Mouse (Mus musculus) lung, embryonic 14.5 days (tissue): Measurements from ENCODE around the gene Cxcr5. TPM values are rescaled to one million over a fixed set of nuclear protein-coding genes. Genes with fewer than 3 reads are reported as not detected.

Experiments used
- ATAC-seq: fragments of 200-750 bp; cut with Nextera tagmentation; 2 replicates; pipeline ENCODE4 v1.8.0; 2017; ENCODE audit warnings: mild to moderate bottlenecking, moderate TSS enrichment, moderate library complexity; ENCODE audit not compliant: insufficient read depth
- DNase-seq: peaks from one replicate; pipeline ENCODE4 v3.0.0-alpha.2; 2015
- H3K27ac ChIP-seq: fragments of 300-500 bp; sonication (generic); 2 replicates; pipeline ENCODE4 v1.5.1; 2014; ENCODE audit warnings: low read depth, mild to moderate bottlenecking, moderate library complexity
- H3K27me3 ChIP-seq: fragments of 300-500 bp; sonication (generic); 2 replicates; pipeline ENCODE4 v1.6.1; 2014; ENCODE audit warnings: low read length, control low read depth; ENCODE audit not compliant: insufficient read depth
- H3K36me3 ChIP-seq: fragments of 300-500 bp; sonication (generic); 2 replicates; pipeline ENCODE4 v1.6.1; 2014; ENCODE audit warnings: control low read depth; ENCODE audit not compliant: insufficient read depth
- H3K4me1 ChIP-seq: fragments of 300-500 bp; sonication (generic); 2 replicates; pipeline ENCODE4 v1.6.1; 2014; ENCODE audit warnings: antibody characterized with exemption, control low read depth; ENCODE audit not compliant: insufficient read depth
- H3K4me2 ChIP-seq: fragments of 300-500 bp; sonication (generic); 2 replicates; pipeline ENCODE4 v1.6.1; 2014; ENCODE audit warnings: mild to moderate bottlenecking
- H3K4me3 ChIP-seq: fragments of 300-500 bp; sonication (generic); 2 replicates; pipeline ENCODE4 v1.5.1; 2014; ENCODE audit warnings: low read depth, low read length
- H3K9ac ChIP-seq: fragments of 300-500 bp; sonication (generic); 2 replicates; pipeline ENCODE4 v1.6.1; 2014
- H3K9me3 ChIP-seq: fragments of 300-500 bp; sonication (generic); 2 replicates; pipeline ENCODE4 v1.6.1; 2016; ENCODE audit warnings: low read depth, low read length, control low read depth
- CTCF ChIP-seq: IDR thresholded peaks from 2 replicates; pipeline ENCODE4 v1.5.1; 2016; ENCODE audit warnings: antibody characterized with exemption, low read depth
- WGBS: fragments of 180-500 bp; shearing (Covaris S2); extraction: QIAGEN DNeasy Blood & Tissue Kit; methylation state at CpG from one replicate; pipeline ENCODE4 v1.1.7; 2014; 5-methylcytosine and 5-hydroxymethylcytosine counted together
- polyA plus RNA-seq: library from polyadenylated mRNA; unstranded; fragments of >200 nt; fragmentation: Nextera tagmentation; extraction: Ambion mirVana; gene quantifications from 2 replicates; pipeline ENCODE4 v1.2.1, GENCODE M21; 2014

The Cxcr5 gene
- polyA plus RNA-seq = not detected in 2 replicates

- Histone ChIP-seq H3K27me3 (no peaks in the 10 kb centered on the region), H3K36me3 (no peaks in the 10 kb centered on the region), H3K4me3 (no peak within 1 kb of the TSS), H3K9me3 (no peaks in the 10 kb centered on the region), H3K27ac (no peak within 1 kb of the TSS), H3K4me1 (no peaks in the 10 kb centered on the region), H3K4me2 (no peak within 1 kb of the TSS), H3K9ac (no peak within 1 kb of the TSS)
- TF ChIP-seq CTCF = no peak
- ATAC-seq (no peak), DNase-seq (no peak)
- WGBS = 58% methylated on average over 4 of the region's 4 CpGs
Measured at GRCm38 (mm10) chr9:44561597-44561996, at the start of gene Cxcr5. Gene Cxcr5, minus strand, starts transcription at chr9:44561877.

GRCm38 (mm10) chr9:44610371-44610770 lies 48.7 kb upstream of the Cxcr5 start:
- H3K36me3 ChIP-seq = peaks cover 85% of the 10 kb centered on the region
- 95% methylated on average over 25 of the region's 25 CpGs for WGBS

GRCm38 (mm10) chr9:44607306-44607705 lies 45.6 kb upstream of the Cxcr5 start:
- no peak overlapping the region for H3K9ac ChIP-seq
- no peak overlapping the region for H3K27ac ChIP-seq
- TF ChIP-seq CTCF = no peak
- no peak for ATAC-seq
- H3K4me1 ChIP-seq = peaks cover 4% of the 10 kb centered on the region; the same call in 1 of the 2 replicates
- H3K36me3 ChIP-seq = peaks cover 54% of the 10 kb centered on the region
- 48% methylated on average over 4 of the region's 4 CpGs for WGBS
- H3K9me3 ChIP-seq = no peaks in the 10 kb centered on the region
- H3K27me3 ChIP-seq = no peaks in the 10 kb centered on the region
- H3K4me2 ChIP-seq = peak overlapping the region; percentile 80
- peak overlapping the region; percentile 99 for H3K4me3 ChIP-seq
- no peak for DNase-seq

More at GRCm38 (mm10) chr9:44610371-44610770, 48.7 kb upstream of the Cxcr5 start:
- H3K4me3 ChIP-seq = no peak overlapping the region
- no peaks in the 10 kb centered on the region for H3K27me3 ChIP-seq
- TF ChIP-seq CTCF = no peak
- no peaks in the 10 kb centered on the region for H3K9me3 ChIP-seq
- peaks cover 4% of the 10 kb centered on the region; the same call in 1 of the 2 replicates for H3K4me1 ChIP-seq
- ATAC-seq (no peak), DNase-seq (no peak)
- H3K9ac ChIP-seq = no peak overlapping the region
- H3K27ac ChIP-seq = no peak overlapping the region
- no peak overlapping the region for H3K4me2 ChIP-seq

GRCm38 (mm10) chr9:44606646-44607045 lies 45.0 kb upstream of the Cxcr5 start:
- no peak for DNase-seq
- TF ChIP-seq CTCF = no peak
- H3K9ac ChIP-seq = no peak overlapping the region; the same call in 1 of the 2 replicates
- no peaks in the 10 kb centered on the region for H3K27me3 ChIP-seq
- H3K4me3 ChIP-seq = peak overlapping the region; percentile 99
- no peaks in the 10 kb centered on the region for H3K9me3 ChIP-seq
- peaks cover 4% of the 10 kb centered on the region; the same call in 1 of the 2 replicates for H3K4me1 ChIP-seq
- no peak overlapping the region for H3K27ac ChIP-seq
- no peak for ATAC-seq
- WGBS = 46% methylated on average over 4 of the region's 4 CpGs
- H3K4me2 ChIP-seq = peak overlapping the region; percentile 80
- peaks cover 48% of the 10 kb centered on the region for H3K36me3 ChIP-seq

GRCm38 (mm10) chr9:44605616-44606165 lies 44.0 kb upstream of the Cxcr5 start:
- H3K27me3 ChIP-seq = no peaks in the 10 kb centered on the region
- ATAC-seq (no peak), DNase-seq (peak; percentile 46)
- under 1% methylated on average over 13 of the region's 13 CpGs for WGBS
- peak overlapping the region; percentile 99 for H3K27ac ChIP-seq
- peaks cover 4% of the 10 kb centered on the region; the same call in 1 of the 2 replicates for H3K4me1 ChIP-seq
- no peaks in the 10 kb centered on the region for H3K9me3 ChIP-seq
- TF ChIP-seq CTCF = no peak
- H3K9ac ChIP-seq = peak overlapping the region; percentile 100
- peak overlapping the region; percentile 99 for H3K4me3 ChIP-seq
- H3K36me3 ChIP-seq = peaks cover 38% of the 10 kb centered on the region
- H3K4me2 ChIP-seq = peak overlapping the region; percentile 80

GRCm38 (mm10) chr9:44604779-44605615 lies 43.3 kb upstream of the Cxcr5 start, which contains the start of gene Ddx6:
Gene Ddx6, plus strand, starts transcription at chr9:44604892.
- H3K9me3 ChIP-seq = no peaks in the 10 kb centered on the region
- TF ChIP-seq CTCF = no peak
- peak within 1 kb of the TSS; percentile 100 for H3K9ac ChIP-seq
- DNase-seq (peak; percentile 81), ATAC-seq (peak; percentile 68)
- no peaks in the 10 kb centered on the region for H3K27me3 ChIP-seq
- H3K4me1 ChIP-seq = peaks cover 4% of the 10 kb centered on the region; the same call in 1 of the 2 replicates
- WGBS = under 1% methylated on average over 65 of the region's 80 CpGs
- peaks cover 31% of the 10 kb centered on the region for H3K36me3 ChIP-seq
- H3K4me2 ChIP-seq = peak within 1 kb of the TSS; percentile 80
- H3K4me3 ChIP-seq = peak within 1 kb of the TSS; percentile 99
- H3K27ac ChIP-seq = peak within 1 kb of the TSS; percentile 99

- peaks cover 4% of the 10 kb centered on the region; the same call in 1 of the 2 replicates for H3K4me1 ChIP-seq
- ATAC-seq (peak; percentile 67), DNase-seq (peak; percentile 82)
- no peaks in the 10 kb centered on the region for H3K9me3 ChIP-seq
- H3K4me3 ChIP-seq = peak overlapping the region; percentile 99
- peak overlapping the region; percentile 100 for H3K9ac ChIP-seq
- H3K27me3 ChIP-seq = no peaks in the 10 kb centered on the region
- WGBS = under 1% methylated on average over 41 of the region's 65 CpGs
- peak overlapping the region; percentile 80 for H3K4me2 ChIP-seq
- H3K36me3 ChIP-seq = peaks cover 26% of the 10 kb centered on the region
- no peak for TF ChIP-seq CTCF
- H3K27ac ChIP-seq = peak overlapping the region; percentile 99
Measured at GRCm38 (mm10) chr9:44604290-44604778, 42.7 kb upstream of the Cxcr5 start.
